Mouse (Mus musculus) thymus, adult 2 months (tissue): ENCODE measurements around the gene Nub1.

Experiments
- CTCF ChIP-seq: fragments of 200-500 bp; IDR thresholded peaks from 2 replicates; pipeline ENCODE4 v1.5.1; 2012; ENCODE audit warnings: mild to moderate bottlenecking, control low read depth, low read length, moderate library complexity, borderline replicate concordance; ENCODE audit not compliant: control insufficient read depth, poor library complexity, insufficient read depth; ENCODE audit errors: extremely low read depth
- POLR2A ChIP-seq: fragments of 200-500 bp; IDR thresholded peaks from 2 replicates; pipeline ENCODE4 v1.6.1; 2012; ENCODE audit warnings: mild to moderate bottlenecking, low read length, control low read depth, moderate library complexity; ENCODE audit not compliant: control insufficient read depth, poor library complexity, insufficient read depth; ENCODE audit errors: extremely low read depth

- no peak for TF ChIP-seq CTCF
- TF ChIP-seq POLR2A = no peak
Observed at GRCm38 (mm10) chr5:24741172-24741885, 56.0 kb downstream of the Nub1 start.
